Mouse (Mus musculus): ENCODE data around the gene Ptov1. TPM values are rescaled to one million over a fixed set of nuclear protein-coding genes. Genes with fewer than 3 reads are reported as not detected.
A peak's percentile ranks its signal among the peaks of the same experiment; 100 is the strongest.
"Not testable (repeated sequence)": the region's sequence is repeated elsewhere in the genome, so short reads cannot be mapped to it uniquely, and the experiment has no call there.

Gene Ptov1
- polyA plus RNA-seq, 1 experiment: 187 TPM

DNA sequence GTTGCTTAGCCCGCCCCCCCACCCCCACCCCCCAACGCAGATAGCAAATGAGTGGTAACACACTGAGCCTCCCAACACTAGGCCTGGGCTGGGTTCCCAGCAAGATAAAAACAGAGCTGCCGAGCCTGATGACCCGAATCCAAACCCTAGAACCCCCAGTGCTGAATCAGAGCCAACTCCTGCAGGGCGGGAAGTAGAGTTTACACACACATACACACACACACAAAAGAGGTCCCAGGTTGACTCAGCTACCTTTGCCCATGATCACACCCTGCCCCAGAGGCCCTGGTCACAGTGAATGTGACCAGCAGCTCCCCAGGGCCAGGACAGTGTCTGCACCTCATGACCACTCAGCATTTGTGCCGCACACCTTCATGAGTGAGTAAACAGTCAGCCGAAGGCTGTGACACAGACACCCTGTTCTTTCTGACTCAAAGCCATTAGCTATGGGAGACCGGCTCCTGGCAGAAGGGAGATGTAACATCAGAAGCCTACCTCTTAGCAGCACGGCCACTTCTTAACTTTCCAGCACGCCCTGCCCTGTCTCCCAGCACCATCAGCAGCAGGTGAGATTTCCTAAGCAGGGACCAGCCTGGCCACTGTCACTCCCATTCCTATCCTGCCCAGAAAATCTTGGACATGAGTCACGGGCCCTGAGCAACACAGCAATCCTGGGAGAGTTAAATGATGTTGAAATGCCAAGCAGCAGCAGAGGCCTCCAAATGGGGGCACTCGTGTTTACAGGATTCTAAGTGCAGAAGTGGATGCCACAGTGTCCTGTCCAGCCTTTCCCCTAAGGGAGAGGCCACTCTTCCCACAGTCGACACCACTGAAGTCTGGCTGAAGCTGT, 18.9 kb upstream of the Ptov1 start:
- no peaks in the 10 kb centered on the region for H3K36me3 ChIP-seq (ENCODE audit: control insufficient read depth, insufficient read depth, low read length)
- no peak overlapping the region for H3K27ac ChIP-seq (ENCODE audit: control insufficient read depth, insufficient read depth, low read depth, low read length)
- H3K4me1 ChIP-seq (ENCODE audit: control insufficient read depth, insufficient read depth, low read length): peaks cover 6% of the 10 kb centered on the region
- TF ChIP-seq POLR2A (IDR thresholded peaks at IDR 0.05; ENCODE audit: control insufficient read depth, low read depth, low read length) (no peak), CTCF (IDR thresholded peaks at IDR 0.05; ENCODE audit: control insufficient read depth, insufficient read depth, insufficient replicate concordance, low read depth, low read length) (no peak)
- no peak overlapping the region for H3K4me3 ChIP-seq (ENCODE audit: control insufficient read depth, low read depth, low read length)
- no peaks in the 10 kb centered on the region for H3K27me3 ChIP-seq (ENCODE audit: control insufficient read depth, insufficient read depth, low read length)

DNA sequence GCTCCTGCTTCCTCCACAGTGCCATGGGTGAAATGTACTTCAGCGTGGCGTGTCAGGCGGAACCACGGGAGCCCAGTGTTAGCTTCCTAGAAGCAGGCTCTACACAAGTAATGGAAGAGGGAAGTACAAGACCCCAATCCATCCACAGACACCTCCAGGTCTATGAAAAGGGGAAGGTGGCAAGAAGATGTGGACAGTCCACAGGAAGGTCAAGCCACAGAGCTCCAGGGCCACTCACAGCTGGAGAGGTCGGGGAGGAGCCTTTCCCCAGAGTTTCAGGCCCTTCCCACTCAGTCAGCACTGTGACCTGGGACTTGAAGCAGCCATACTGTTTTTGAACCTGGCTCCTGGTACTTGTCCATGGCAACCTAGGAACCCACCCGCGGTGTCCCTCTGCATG, 17.4 kb upstream of the Ptov1 start:
- Histone ChIP-seq H3K4me3 (ENCODE audit: control insufficient read depth, low read depth, low read length) (no peak overlapping the region), H3K36me3 (ENCODE audit: control insufficient read depth, insufficient read depth, low read length) (no peaks in the 10 kb centered on the region), H3K27me3 (ENCODE audit: control insufficient read depth, insufficient read depth, low read length) (no peaks in the 10 kb centered on the region), H3K27ac (ENCODE audit: control insufficient read depth, insufficient read depth, low read depth, low read length) (no peak overlapping the region), H3K4me1 (ENCODE audit: control insufficient read depth, insufficient read depth, low read length) (peaks cover 3% of the 10 kb centered on the region)
- TF ChIP-seq CTCF (IDR thresholded peaks at IDR 0.05; ENCODE audit: control insufficient read depth, insufficient read depth, insufficient replicate concordance, low read depth, low read length): no peak

DNA sequence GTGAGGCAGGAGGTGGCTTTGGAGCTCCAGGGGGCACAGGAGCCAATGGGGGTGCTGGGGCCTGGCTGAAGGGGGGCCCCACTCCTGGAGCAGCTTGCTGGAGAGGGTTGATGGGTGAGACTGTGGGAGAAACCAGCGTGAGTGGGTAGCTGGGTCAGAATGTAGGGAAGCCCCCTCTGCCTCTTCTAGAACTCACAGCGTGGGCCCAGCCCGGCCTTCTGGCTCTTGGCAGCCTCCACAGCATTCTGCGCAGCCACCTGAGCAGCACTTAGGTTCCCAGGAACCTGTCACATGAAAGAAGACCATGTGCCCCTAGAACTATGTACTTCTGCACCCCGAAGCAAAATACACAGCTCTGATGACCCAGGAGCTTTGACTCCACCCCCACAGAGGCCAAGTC, 15.0 kb upstream of the Ptov1 start:
- H3K4me1 ChIP-seq (ENCODE audit: control insufficient read depth, insufficient read depth, low read length): no peaks in the 10 kb centered on the region
- H3K36me3 ChIP-seq (ENCODE audit: control insufficient read depth, insufficient read depth, low read length): no peaks in the 10 kb centered on the region; the same call in 1 of the 2 replicates
- no peak overlapping the region for H3K4me3 ChIP-seq (ENCODE audit: control insufficient read depth, low read depth, low read length)
- TF ChIP-seq CTCF (IDR thresholded peaks at IDR 0.05; ENCODE audit: control insufficient read depth, insufficient read depth, insufficient replicate concordance, low read depth, low read length): no peak
- no peak for TF ChIP-seq POLR2A (IDR thresholded peaks at IDR 0.05; ENCODE audit: control insufficient read depth, low read depth, low read length)
- H3K27ac ChIP-seq (ENCODE audit: control insufficient read depth, insufficient read depth, low read depth, low read length): no peak overlapping the region
- H3K27me3 ChIP-seq (ENCODE audit: control insufficient read depth, insufficient read depth, low read length): no peaks in the 10 kb centered on the region

DNA sequence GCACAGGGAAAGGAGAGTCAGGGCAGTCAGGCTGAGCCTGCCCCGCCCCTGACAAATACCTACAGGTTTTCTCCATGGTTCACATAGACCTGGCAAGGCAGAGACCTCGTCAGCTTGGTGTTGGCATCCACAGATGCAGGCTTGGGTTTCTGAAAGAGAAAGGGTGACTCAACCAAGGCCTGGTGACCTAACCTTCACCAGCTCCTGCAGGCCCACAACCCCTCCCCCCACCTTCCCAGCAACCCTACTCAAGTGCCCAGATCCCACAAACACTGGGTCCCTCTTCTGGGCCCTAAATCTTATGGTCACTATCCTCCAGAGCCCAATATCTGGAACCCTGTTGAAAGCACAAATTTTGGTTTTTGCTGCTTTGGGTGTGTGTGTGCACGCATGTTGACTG, 13.4 kb upstream of the Ptov1 start:
- H3K36me3 ChIP-seq (ENCODE audit: control insufficient read depth, insufficient read depth, low read length): no peaks in the 10 kb centered on the region; the same call in 1 of the 2 replicates
- H3K27ac ChIP-seq (ENCODE audit: control insufficient read depth, insufficient read depth, low read depth, low read length): no peak overlapping the region
- H3K4me3 ChIP-seq (ENCODE audit: control insufficient read depth, low read depth, low read length): no peak overlapping the region
- no peak for TF ChIP-seq CTCF (IDR thresholded peaks at IDR 0.05; ENCODE audit: control insufficient read depth, insufficient read depth, insufficient replicate concordance, low read depth, low read length)
- no peak for TF ChIP-seq POLR2A (IDR thresholded peaks at IDR 0.05; ENCODE audit: control insufficient read depth, low read depth, low read length)
- no peaks in the 10 kb centered on the region for H3K27me3 ChIP-seq (ENCODE audit: control insufficient read depth, insufficient read depth, low read length)
- no peaks in the 10 kb centered on the region for H3K4me1 ChIP-seq (ENCODE audit: control insufficient read depth, insufficient read depth, low read length)

DNA sequence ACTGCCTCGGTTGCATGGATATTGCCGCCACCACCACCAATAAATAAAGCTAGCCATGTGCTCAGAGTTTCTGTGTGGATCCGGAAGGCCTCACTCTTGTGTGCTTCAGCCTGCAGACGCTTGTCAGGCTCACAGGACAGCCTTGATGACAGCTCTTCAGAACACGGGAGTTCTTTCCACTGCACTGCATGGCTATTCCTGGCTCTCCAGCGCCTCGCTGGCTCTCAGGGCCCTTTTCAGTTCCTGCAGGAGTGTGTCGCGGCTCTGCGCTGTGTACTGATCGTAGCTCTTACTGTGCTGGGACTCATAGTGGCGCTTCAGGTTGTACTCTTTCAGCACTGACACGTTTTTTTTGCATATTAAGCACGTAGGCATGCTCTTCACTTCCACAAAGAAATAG, 8.2 kb upstream of the Ptov1 start:
- Histone ChIP-seq H3K27me3 (ENCODE audit: control insufficient read depth, insufficient read depth, low read length) (no peaks in the 10 kb centered on the region), H3K4me1 (ENCODE audit: control insufficient read depth, insufficient read depth, low read length) (peaks cover 2% of the 10 kb centered on the region; the same call in 1 of the 2 replicates), H3K36me3 (ENCODE audit: control insufficient read depth, insufficient read depth, low read length) (no peaks in the 10 kb centered on the region; the same call in 1 of the 2 replicates), H3K4me3 (ENCODE audit: control insufficient read depth, low read depth, low read length) (no peak overlapping the region), H3K27ac (ENCODE audit: control insufficient read depth, insufficient read depth, low read depth, low read length) (no peak overlapping the region)
- TF ChIP-seq CTCF (IDR thresholded peaks at IDR 0.05; ENCODE audit: control insufficient read depth, insufficient read depth, insufficient replicate concordance, low read depth, low read length) (no peak), POLR2A (IDR thresholded peaks at IDR 0.05; ENCODE audit: control insufficient read depth, low read depth, low read length) (no peak)

DNA sequence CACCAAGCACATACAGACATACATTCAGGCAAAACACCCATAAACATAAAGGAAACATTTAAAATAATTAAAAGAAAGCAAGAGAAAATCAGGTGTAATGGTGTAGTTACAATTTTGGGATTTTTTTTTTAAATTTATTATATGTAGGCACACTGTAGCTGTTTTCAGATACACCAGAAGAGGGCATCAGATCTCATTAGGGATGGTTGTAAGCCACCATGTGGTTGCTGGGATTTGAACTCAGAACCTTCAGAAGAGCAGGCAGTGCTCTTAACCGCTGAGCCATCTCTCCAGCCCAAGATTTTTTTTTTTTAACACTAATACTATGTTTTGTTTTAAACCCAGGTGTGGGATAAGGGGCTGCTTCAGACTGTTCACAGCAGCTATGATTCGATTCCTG, 2.2 kb upstream of the Ptov1 start:
- H3K4me1 ChIP-seq (ENCODE audit: control insufficient read depth, insufficient read depth, low read length): peaks cover 13% of the 10 kb centered on the region
- not testable (repeated sequence) for H3K4me3 ChIP-seq (ENCODE audit: control insufficient read depth, low read depth, low read length); H3K27ac ChIP-seq (ENCODE audit: control insufficient read depth, insufficient read depth, low read depth, low read length); H3K27me3 ChIP-seq (ENCODE audit: control insufficient read depth, insufficient read depth, low read length); H3K36me3 ChIP-seq (ENCODE audit: control insufficient read depth, insufficient read depth, low read length)

DNA sequence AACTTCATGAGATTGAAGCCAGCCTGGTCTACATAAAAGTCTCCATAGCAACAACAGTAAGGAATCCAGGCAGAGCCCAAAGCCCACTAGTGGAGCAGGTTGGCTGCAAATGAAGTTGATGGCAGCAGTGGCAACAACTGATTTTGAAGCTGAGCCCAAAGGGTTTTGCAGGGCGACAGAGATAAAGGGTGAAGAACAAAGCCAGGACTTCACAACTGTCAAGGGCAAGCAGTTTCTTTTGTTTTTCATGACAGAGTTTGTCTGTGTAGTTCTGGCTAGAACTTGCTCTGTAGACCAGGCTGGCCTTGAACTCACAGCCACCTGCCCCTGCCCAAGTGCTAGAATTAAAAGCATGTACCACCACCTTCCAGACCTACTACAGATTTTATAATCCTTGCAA, 1.6 kb upstream of the Ptov1 start:
- TF ChIP-seq CTCF (IDR thresholded peaks at IDR 0.05; ENCODE audit: control insufficient read depth, insufficient read depth, insufficient replicate concordance, low read depth, low read length) (no peak), POLR2A (IDR thresholded peaks at IDR 0.05; ENCODE audit: control insufficient read depth, low read depth, low read length) (no peak)
- Histone ChIP-seq H3K36me3 (ENCODE audit: control insufficient read depth, insufficient read depth, low read length) (no peaks in the 10 kb centered on the region), H3K27me3 (ENCODE audit: control insufficient read depth, insufficient read depth, low read length) (no peaks in the 10 kb centered on the region), H3K27ac (ENCODE audit: control insufficient read depth, insufficient read depth, low read depth, low read length) (peak overlapping the region; percentile 21; the same call in 1 of the 2 replicates), H3K4me3 (ENCODE audit: control insufficient read depth, low read depth, low read length) (no peak overlapping the region), H3K4me1 (ENCODE audit: control insufficient read depth, insufficient read depth, low read length) (peaks cover 16% of the 10 kb centered on the region)
